Mouse (Mus musculus): Measurements from ENCODE around the gene Aadacl2.

Aadacl2 gene
- long read RNA-seq, experiment 1: 0 reads
- long read RNA-seq, experiment 2: 0 reads

- intact Hi-C loops (cut with DNase I): no loop called here
These were observed at the start of gene Aadacl2 for GRCm38 (mm10) chr3:60006443-60006842. Gene Aadacl2 (plus strand): TSS chr3:60006743.

DNA sequence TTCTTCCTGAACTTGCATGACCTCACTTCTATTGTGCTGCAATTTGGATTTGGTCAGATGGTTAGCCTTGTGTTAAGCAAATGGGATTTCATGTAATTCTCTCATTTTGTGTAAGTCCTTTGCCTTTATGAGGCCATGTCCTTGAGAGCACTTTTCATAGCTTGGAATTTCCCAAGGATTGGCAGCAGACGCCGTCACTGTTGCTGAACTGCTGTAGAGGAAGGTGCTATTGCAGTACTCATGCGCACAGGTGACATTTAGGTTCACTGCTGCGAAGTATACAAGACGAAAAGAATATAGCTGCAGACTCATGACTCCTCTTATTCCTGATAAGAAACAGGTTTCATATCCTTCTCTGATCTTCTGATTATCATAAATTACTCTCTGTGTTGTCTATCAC, 35.7 kb upstream of the Aadacl2 start:
- intact Hi-C loops (cut with DNase I): no loop called here

GRCm38 (mm10) chr3:59974591-59974990, 32.0 kb upstream of the Aadacl2 start:
- intact Hi-C loops (cut with DNase I): no loop called here

DNA sequence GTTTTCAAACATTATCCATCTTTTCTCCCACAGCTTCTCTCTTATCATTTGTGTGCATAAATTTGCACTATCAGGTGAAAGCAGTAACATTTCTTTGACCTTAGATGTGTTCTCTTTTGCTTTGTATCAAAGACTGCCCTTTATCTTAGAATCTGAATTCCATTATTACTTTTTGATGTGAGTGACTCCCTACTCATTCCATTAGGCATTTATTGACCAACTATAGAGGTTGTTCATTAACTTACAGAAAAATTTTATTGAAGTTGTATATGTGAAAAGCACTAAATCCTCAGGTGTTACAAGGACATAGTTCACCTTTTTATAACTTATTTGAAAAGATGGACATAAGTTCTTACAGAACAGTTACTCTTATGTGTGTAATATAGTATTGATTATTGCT, 2.9 kb upstream of the Aadacl2 start:
- intact Hi-C loops (cut with DNase I): no loop called here

GRCm38 (mm10) chr3:60025417-60025816, 18.9 kb downstream of the Aadacl2 start, which contains the start of gene Aadac:
Gene Aadac (plus strand): TSS chr3:60025717.
- intact Hi-C loops (cut with DNase I): no loop called here

GRCm38 (mm10) chr3:60031511-60031910, 25.0 kb downstream of the Aadacl2 start:
- intact Hi-C loops (cut with DNase I): no loop called here

- intact Hi-C loops (cut with DNase I): no loop called here
These were observed 39.8 kb downstream of the Aadacl2 start for GRCm38 (mm10) chr3:60046221-60046913.

- intact Hi-C loops (cut with DNase I): no loop called here
These were observed 46.8 kb downstream of the Aadacl2 start for GRCm38 (mm10) chr3:60053231-60053927.

- intact Hi-C loops (cut with DNase I): no loop called here
These were observed 47.4 kb downstream of the Aadacl2 start for GRCm38 (mm10) chr3:60053931-60054330.

DNA sequence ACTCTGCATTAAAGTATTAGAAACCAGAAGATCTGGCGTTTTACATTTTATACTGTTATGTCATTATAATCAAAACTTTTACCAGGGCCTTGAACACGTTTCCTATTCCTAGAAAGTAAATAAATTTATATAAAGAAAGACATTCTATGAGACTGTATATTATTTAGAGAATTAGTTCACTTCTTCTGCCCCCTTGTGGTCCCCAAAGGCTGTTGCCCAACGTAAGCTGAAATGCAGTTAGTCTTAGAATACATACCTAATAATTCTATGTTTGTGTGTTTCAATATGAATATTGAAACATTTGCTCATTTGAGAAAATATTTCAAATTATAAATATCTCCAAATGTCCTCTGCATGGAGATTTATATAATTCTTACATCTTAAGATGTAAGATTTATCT, 49.9 kb downstream of the Aadacl2 start:
- intact Hi-C loops (cut with DNase I): loop anchor here (5.0 kb wide), 1 partner anchor 184 kb away; no protein-coding TSS in a partner anchor

DNA sequence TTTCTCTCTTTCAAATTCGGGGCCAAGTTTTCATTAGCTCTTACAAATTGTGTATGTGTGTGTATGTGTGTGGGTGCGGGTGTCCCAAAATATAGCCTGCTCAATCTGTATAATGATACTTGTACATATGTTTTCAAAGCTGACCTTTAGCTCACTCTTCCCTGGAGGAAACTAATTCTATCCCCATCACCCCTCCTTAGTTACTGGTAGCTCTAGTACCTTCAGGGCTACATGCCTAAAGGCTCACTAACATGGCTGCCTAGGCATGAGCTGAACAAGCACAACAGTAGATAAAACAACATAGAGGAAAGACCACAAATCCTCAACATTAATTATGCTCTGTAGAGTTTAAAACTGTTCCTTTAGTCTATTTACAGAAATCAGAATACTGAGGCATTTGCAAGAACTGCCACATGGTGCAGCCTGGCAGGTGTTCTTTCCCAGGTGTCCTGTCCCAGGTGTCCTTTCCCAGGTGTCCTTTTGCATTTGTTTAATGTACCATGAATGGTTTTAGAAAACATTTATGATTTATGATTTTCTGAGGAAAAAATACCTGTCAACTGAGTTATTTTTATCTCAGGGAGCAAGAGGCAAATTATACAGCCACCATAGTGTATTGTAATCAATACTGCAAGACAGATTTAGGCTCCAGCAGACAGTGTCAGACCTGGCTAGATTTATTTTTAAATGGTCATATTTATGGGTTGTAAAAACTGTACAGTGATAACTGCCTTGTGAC, 50.7 kb downstream of the Aadacl2 start:
- intact Hi-C loops (cut with DNase I): loop anchor here (5.0 kb wide), 1 partner anchor 185 kb away; no protein-coding TSS in a partner anchor

- intact Hi-C loops (cut with DNase I): loop anchor here (5.0 kb wide), 1 partner anchor 185 kb away; no protein-coding TSS in a partner anchor
These were observed 51.2 kb downstream of the Aadacl2 start for GRCm38 (mm10) chr3:60057809-60058082.
